Mouse (Mus musculus) forebrain, embryonic 10.5 days (tissue): ENCODE measurements around the gene Hpn. TPM values are rescaled to one million over a fixed set of nuclear protein-coding genes. Genes with fewer than 3 reads are reported as not detected.

Experiments
- DNase-seq: peaks from one replicate; pipeline ENCODE4 v3.0.0-alpha.2; 2017; ENCODE audit warnings: low spot score; ENCODE audit errors: extremely low spot score
- H3K27ac ChIP-seq: fragments of 300-500 bp; sonication (generic); 2 replicates; pipeline ENCODE4 v1.5.1; 2016; ENCODE audit warnings: mild to moderate bottlenecking
- H3K27me3 ChIP-seq: fragments of 300-500 bp; sonication (generic); 2 replicates; pipeline ENCODE4 v1.6.1; 2016; ENCODE audit warnings: mild to moderate bottlenecking; ENCODE audit not compliant: poor library complexity, severe bottlenecking
- H3K36me3 ChIP-seq: fragments of 300-500 bp; sonication (generic); replicated peaks from 2 replicates; pipeline ENCODE4 v1.6.1; 2016; ENCODE audit warnings: mild to moderate bottlenecking, moderate library complexity
- H3K4me1 ChIP-seq: fragments of 300-500 bp; sonication (generic); 2 replicates; pipeline ENCODE4 v1.6.1; 2016
- H3K4me3 ChIP-seq: fragments of 300-500 bp; sonication (generic); 2 replicates; pipeline ENCODE4 v1.5.1; 2016; ENCODE audit warnings: mild to moderate bottlenecking, moderate library complexity
- H3K9me3 ChIP-seq: fragments of 300-500 bp; sonication (generic); 2 replicates; pipeline ENCODE4 v1.6.1; 2016; ENCODE audit warnings: mild to moderate bottlenecking, moderate library complexity
- WGBS: fragments of 180-500 bp; shearing (Covaris S2); methylation state at CpG from one replicate; pipeline ENCODE4 v1.1.7; 2016; 5-methylcytosine and 5-hydroxymethylcytosine counted together
- polyA plus RNA-seq: library from polyadenylated mRNA; unstranded; fragments of >200 nt; fragmentation: Nextera tagmentation; extraction: Ambion mirVana; gene quantifications from 2 replicates; pipeline ENCODE4 v1.2.1, GENCODE M21; 2016

The Hpn gene
- polyA plus RNA-seq, 1 experiment from 2014 or later: 1.9 TPM

DNA sequence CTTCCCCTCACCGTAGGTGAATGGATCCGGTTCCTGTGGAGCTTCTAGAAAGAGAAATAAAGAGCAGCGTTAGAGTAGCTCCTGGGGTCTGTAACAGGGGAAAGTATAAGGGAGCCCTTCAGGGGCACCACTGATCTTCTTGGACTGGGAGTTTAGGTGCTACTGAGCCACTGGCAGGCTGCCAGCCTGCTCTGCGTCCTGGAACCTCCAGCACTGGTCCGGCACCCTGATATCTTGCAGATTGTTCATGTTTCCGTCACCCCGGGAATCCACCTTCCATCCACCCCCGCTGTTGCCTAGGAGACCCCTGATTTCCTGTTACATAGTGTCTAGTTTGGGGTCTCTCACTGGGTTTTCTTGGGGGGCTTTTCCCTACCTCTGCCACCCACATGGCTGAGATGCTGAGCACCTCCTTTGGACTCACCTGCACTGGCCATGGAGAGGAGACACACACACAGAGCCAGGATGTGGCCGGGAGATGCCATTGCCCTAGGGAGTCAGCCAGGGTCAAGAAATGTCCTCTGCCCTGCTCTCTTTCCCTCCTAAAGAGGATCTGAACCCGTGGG, 61.1 kb downstream of the Hpn start:
- no peaks in the 10 kb centered on the region for H3K36me3 ChIP-seq
- WGBS: 29% methylated on average over 10 of the region's 10 CpGs
- peaks cover 67% of the 10 kb centered on the region for H3K27me3 ChIP-seq
- peaks cover 68% of the 10 kb centered on the region for H3K4me1 ChIP-seq
- H3K9me3 ChIP-seq: no peaks in the 10 kb centered on the region
- no peak for DNase-seq
- H3K4me3 ChIP-seq: no peak overlapping the region
- H3K27ac ChIP-seq: no peak overlapping the region

DNA sequence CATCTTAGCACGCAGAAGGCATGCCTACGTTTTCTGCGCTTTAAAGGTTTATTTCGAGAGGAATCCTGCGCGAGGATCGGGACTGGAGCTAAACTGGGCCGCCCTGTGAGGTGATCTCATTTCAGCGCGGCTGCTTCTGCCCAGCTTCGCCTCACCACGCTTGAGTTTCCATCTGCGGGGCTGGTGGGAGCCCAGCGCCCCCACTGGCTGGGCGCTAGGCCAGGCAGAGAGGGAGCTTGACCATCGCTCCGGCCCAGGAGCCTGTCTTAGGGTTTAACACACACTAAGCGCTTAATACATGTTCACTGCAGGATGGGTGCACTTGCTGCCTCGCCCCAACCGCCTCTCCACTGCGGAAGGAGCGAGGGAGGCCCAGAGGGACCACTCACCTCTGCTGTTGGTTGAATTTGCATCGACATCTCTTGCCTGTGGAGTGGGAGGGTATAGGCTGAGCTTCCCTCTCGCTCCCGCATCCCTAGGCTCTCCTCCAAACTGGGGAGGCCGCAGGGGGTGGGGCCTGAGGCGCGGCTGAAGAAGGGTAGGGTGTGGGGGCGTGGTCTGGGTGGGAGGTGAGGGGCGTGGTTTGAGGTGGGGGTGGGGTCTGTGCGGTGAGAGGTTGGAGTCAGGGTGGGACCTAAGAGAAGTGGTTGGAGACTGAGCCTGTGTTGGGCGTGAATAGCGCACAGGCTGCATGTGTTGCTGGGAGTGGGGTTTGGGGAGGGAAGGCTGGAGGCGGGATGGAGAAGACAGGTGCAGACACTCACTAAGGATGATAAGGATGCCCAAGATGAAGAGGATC, 62.3 kb downstream of the Hpn start:
- peak; percentile 39 for DNase-seq
- peaks cover 78% of the 10 kb centered on the region for H3K27me3 ChIP-seq
- H3K36me3 ChIP-seq: no peaks in the 10 kb centered on the region
- WGBS: under 1% methylated on average over 34 of the region's 34 CpGs
- H3K4me3 ChIP-seq: peak overlapping the region; percentile 35
- no peak overlapping the region for H3K27ac ChIP-seq
- no peaks in the 10 kb centered on the region for H3K9me3 ChIP-seq
- H3K4me1 ChIP-seq: peaks cover 68% of the 10 kb centered on the region

DNA sequence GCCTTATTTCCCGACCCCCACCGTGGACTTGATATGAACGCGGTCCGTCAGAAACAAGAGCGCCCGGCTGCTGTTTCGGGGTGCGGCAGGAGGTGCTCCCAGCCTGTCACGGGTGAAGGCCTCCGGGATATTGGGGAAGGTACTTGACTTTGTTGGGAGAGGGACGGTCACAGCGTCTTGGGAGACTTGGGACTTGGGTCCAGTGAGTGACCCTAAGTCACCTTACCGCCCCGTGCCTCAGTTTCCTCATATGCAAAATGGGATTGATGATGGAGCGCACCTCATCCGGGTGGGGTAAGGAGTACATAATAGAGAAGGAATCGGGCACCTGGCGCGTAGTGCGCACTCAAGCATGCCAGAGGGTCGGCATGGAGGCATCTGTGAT, 62.8 kb downstream of the Hpn start:
- Histone ChIP-seq H3K27me3 (peaks cover 84% of the 10 kb centered on the region), H3K4me3 (peak overlapping the region; percentile 35), H3K27ac (no peak overlapping the region), H3K9me3 (no peaks in the 10 kb centered on the region), H3K4me1 (peaks cover 68% of the 10 kb centered on the region), H3K36me3 (no peaks in the 10 kb centered on the region)
- no peak for DNase-seq
- 2% methylated on average over 22 of the region's 22 CpGs for WGBS

DNA sequence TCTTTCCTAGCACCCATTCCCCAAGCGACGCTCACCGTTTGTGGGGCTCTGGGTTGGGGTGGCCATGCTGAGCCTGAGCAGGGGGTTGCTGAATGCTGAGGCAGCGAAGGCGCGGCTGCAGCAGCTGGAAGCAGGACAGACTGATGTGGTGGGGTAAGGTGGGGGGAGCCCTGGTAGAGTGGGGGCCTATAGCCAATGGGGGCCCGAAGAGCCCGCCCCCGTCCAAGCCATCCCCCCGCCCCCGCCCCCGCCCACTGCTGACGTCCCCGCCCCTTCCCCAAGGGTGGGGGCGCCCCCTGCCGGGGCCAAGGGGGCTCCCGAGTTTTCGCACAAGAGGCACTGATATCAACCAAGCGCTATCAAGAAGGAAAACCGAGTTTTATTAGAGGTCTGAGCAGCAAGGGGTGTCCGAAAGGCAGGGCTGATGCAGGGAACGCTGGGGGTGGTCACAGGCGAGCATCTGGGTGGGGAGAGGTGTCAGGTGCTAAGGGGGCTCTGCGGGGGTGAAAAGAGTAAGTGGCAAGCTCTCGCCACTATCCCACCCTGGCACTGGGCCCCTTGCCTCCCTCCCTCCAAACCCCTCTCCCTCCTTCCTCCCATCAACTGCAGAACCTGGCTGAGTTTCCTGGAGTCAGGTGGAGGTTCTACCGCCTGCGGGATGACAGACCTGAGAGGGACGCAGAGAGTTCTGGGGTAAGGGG, 63.6 kb downstream of the Hpn start, which contains the start of gene Fxyd7:
Gene Fxyd7, minus strand, starts transcription at position 147 of the 701 bp plus-strand sequence.
- H3K9me3 ChIP-seq: no peaks in the 10 kb centered on the region
- peak within 1 kb of the TSS; percentile 36 for H3K4me3 ChIP-seq
- H3K36me3 ChIP-seq: no peaks in the 10 kb centered on the region
- no peak for DNase-seq
- under 1% methylated on average over 27 of the region's 28 CpGs for WGBS
- no peak within 1 kb of the TSS for H3K27ac ChIP-seq
- peaks cover 68% of the 10 kb centered on the region for H3K4me1 ChIP-seq
- H3K27me3 ChIP-seq: peaks cover 85% of the 10 kb centered on the region

DNA sequence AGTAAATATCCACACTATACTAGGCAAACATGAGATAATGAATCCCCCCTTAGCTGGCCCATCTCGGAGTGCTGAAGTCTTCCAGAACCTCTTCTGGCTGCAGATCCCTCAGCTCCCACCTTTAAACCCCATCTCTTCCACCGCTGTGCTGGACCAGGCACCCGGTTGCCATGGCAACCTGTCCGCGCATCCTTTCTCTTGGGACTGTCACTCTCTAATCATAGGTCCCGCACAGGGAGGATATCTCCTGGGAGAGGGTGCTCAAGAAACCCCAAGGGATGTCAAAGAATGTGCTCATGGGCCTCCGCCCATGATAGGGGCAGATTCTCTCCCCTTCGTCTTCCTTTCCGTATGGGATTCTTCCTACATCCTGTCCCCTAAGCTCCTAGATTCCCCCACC, 64.2 kb downstream of the Hpn start:
- H3K4me3 ChIP-seq: peak overlapping the region; percentile 36
- peaks cover 85% of the 10 kb centered on the region for H3K27me3 ChIP-seq
- 3% methylated on average over 9 of the region's 9 CpGs for WGBS
- H3K36me3 ChIP-seq: no peaks in the 10 kb centered on the region
- peaks cover 67% of the 10 kb centered on the region for H3K4me1 ChIP-seq
- H3K27ac ChIP-seq: no peak overlapping the region
- H3K9me3 ChIP-seq: no peaks in the 10 kb centered on the region
- DNase-seq: no peak

DNA sequence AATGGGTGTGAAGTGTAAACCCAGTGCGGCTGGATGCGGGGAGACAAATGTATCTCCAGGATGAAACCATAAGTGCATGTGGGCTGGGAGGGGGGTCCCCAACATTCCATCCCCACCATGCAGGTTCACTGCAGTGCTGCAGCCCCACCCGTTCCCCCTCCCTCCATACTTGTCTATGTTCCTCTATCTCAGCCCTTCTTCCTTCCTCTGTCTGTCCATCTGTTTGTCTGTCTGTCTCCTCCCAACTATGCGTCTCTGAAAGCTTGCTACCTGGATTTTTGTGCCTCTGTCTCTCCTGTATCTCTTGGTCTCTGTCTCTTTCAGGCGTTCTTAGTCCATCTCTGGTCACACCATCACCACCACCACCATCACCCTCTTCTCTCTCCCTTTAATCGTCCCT, 64.6 kb downstream of the Hpn start:
- H3K36me3 ChIP-seq: no peaks in the 10 kb centered on the region
- peak overlapping the region; percentile 36; the same call in 1 of the 2 replicates for H3K4me3 ChIP-seq
- no peak for DNase-seq
- no peaks in the 10 kb centered on the region for H3K9me3 ChIP-seq
- no peak overlapping the region for H3K27ac ChIP-seq
- peaks cover 83% of the 10 kb centered on the region for H3K27me3 ChIP-seq
- peaks cover 63% of the 10 kb centered on the region for H3K4me1 ChIP-seq
- WGBS: 5% methylated on average over 6 of the region's 6 CpGs

DNA sequence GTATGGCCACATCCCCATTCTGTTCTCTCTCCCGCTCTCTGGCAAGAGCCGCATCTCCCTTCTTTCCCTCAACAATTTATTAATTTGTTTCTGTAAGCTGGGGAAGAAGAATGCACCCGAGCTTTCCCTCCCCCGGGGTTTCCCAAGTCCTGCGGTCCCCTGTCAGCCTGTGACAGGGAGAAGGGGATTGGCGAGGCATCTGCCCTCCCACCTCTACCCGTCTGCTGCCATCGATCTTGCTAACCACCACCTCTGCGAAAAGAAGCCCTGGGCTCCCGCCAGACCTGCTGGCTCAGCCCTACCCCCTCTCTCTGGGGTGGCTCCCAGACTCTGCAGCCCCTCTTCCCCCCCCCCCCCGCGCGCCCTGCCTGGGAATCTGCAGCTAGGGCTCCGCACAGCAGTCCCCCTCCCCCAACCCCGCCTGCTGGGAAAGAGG, 65.2 kb downstream of the Hpn start:
- Histone ChIP-seq H3K4me3 (peak overlapping the region; percentile 36; the same call in 1 of the 2 replicates), H3K27me3 (peaks cover 83% of the 10 kb centered on the region), H3K36me3 (no peaks in the 10 kb centered on the region), H3K9me3 (no peaks in the 10 kb centered on the region), H3K4me1 (peaks cover 57% of the 10 kb centered on the region), H3K27ac (no peak overlapping the region)
- 4% methylated on average over 15 of the region's 15 CpGs for whole genome bisulfite sequencing
- no peak for DNase-seq

DNA sequence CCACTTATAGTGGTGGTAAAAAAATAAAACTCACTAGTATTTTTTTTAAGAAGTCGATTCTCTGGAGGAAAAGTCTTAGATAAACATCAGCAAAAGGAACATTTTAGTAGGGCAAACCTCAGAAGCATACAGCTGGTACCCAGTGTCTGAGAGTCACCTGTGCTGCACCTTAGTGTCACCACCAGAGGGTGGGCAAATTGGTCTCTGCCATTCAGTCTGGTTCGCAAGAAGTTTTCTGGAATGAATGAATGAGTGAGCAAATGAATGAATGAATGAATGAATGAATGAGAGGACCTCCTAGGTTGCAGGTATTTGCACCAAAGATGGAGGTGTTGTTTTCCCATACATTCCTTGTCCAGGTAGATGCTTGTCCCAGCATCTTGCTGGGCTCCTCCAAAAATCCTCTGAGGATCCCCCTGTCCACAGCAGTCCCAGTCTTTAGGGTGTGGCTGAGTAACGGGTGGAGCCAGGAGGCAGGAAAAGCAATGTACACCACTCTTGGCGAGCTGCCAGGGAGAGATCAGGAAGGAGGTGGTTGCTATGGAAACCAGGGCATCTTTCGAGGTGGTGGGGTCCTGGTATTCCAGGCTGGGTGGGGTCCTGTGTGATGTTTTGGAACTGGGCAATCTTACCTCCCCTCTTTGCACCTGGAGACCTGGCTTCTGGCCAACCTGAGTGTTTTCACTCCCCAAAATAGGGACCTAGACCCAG, 65.8 kb downstream of the Hpn start:
- WGBS: 21% methylated on average over 5 of the region's 5 CpGs

More for the DNA sequence above, 65.8 kb downstream of the Hpn start:
- H3K4me1 ChIP-seq: peaks cover 51% of the 10 kb centered on the region
- H3K4me3 ChIP-seq: peak overlapping the region; percentile 36; the same call in 1 of the 2 replicates
- peaks cover 83% of the 10 kb centered on the region for H3K27me3 ChIP-seq
- no peak for DNase-seq
- no peak overlapping the region for H3K27ac ChIP-seq
- no peaks in the 10 kb centered on the region for H3K36me3 ChIP-seq
- H3K9me3 ChIP-seq: no peaks in the 10 kb centered on the region

Other genes with a start within 250 kb of the Hpn start
- not detected in 2 replicates for gene Cd22, start 234.9 kb downstream of the Hpn start, polyA plus RNA-seq
- gene Mag, start 200.4 kb downstream of the Hpn start, polyA plus RNA-seq: 0.35 and 0.38 TPM in 2 replicates
- gene Hamp2, start 190.6 kb downstream of the Hpn start, polyA plus RNA-seq: not detected in 2 replicates
- not detected in 2 replicates for gene Hamp, start 171.3 kb downstream of the Hpn start, polyA plus RNA-seq
- 24.1 and 25.6 TPM in 2 replicates for gene Usf2, start 158.5 kb downstream of the Hpn start, polyA plus RNA-seq
- 41.9 and 45.9 TPM in 2 replicates for gene Lsr, start 141.8 kb downstream of the Hpn start, polyA plus RNA-seq
- gene Fam187b, start 141.5 kb downstream of the Hpn start, polyA plus RNA-seq: 2.1 and 2.3 TPM in 2 replicates
- gene Fxyd5, start 72.8 kb downstream of the Hpn start, polyA plus RNA-seq: 10.2 and 10.4 TPM in 2 replicates
- 0.36 and 1.1 TPM in 2 replicates for gene Fxyd7, start 63.8 kb downstream of the Hpn start, polyA plus RNA-seq
- gene Fxyd1, start 58.1 kb downstream of the Hpn start, polyA plus RNA-seq: 2.2 and 2.5 TPM in 2 replicates
- gene Lgi4, start 55.9 kb downstream of the Hpn start, polyA plus RNA-seq: 0.58 and 0.68 TPM in 2 replicates
- gene Fxyd3, start 38.6 kb downstream of the Hpn start, polyA plus RNA-seq: 1.9 and 2.8 TPM in 2 replicates
- 0.25 and 0.55 TPM in 2 replicates for gene Scn1b, start 11.7 kb upstream of the Hpn start, polyA plus RNA-seq
- gene Gramd1a, start 40.6 kb upstream of the Hpn start, polyA plus RNA-seq: 74.5 and 79.7 TPM in 2 replicates
- gene Scgb2b2, start 175.2 kb upstream of the Hpn start, polyA plus RNA-seq: not detected in 2 replicates
- not detected in 2 replicates for gene Scgb1b2, start 176.5 kb upstream of the Hpn start, polyA plus RNA-seq
- not detected in 2 replicates for gene Scgb2b3, start 246.8 kb upstream of the Hpn start, polyA plus RNA-seq